Mouse (Mus musculus) intestine, postnatal 0 days (tissue): ENCODE measurements around the gene Efna4. TPM values are rescaled to one million over a fixed set of nuclear protein-coding genes. Genes with fewer than 3 reads are reported as not detected.

Experiments used
- ATAC-seq: fragments of 200-750 bp; cut with Nextera tagmentation; 2 replicates; pipeline ENCODE4 v1.8.0; 2017; ENCODE audit warnings: mild to moderate bottlenecking, moderate TSS enrichment, moderate library complexity
- H3K27ac ChIP-seq: fragments of 300-500 bp; sonication (generic); 2 replicates; pipeline ENCODE4 v1.5.1; 2014; ENCODE audit warnings: mild to moderate bottlenecking, low read depth, low read length, moderate library complexity
- H3K27me3 ChIP-seq: fragments of 300-500 bp; sonication (generic); replicated peaks from 2 replicates; pipeline ENCODE4 v1.6.1; 2014; ENCODE audit warnings: low read length, mixed read lengths; ENCODE audit not compliant: control insufficient read depth, insufficient read depth
- H3K36me3 ChIP-seq: fragments of 300-500 bp; sonication (generic); 2 replicates; pipeline ENCODE4 v1.6.1; 2014; ENCODE audit warnings: mild to moderate bottlenecking, moderate library complexity; ENCODE audit not compliant: control insufficient read depth, insufficient read depth
- H3K4me1 ChIP-seq: fragments of 300-500 bp; sonication (generic); replicated peaks from 2 replicates; pipeline ENCODE4 v1.6.1; 2014; ENCODE audit warnings: antibody characterized with exemption, low read length, mixed read lengths; ENCODE audit not compliant: control insufficient read depth, insufficient read depth
- H3K4me2 ChIP-seq: fragments of 300-500 bp; sonication (generic); replicated peaks from 2 replicates; pipeline ENCODE4 v1.6.1; 2014; ENCODE audit warnings: low read depth, mild to moderate bottlenecking, moderate library complexity
- H3K4me3 ChIP-seq: fragments of 300-500 bp; sonication (generic); 2 replicates; pipeline ENCODE4 v1.5.1; 2014; ENCODE audit warnings: low read depth, low read length
- H3K9ac ChIP-seq: fragments of 300-500 bp; sonication (generic); 2 replicates; pipeline ENCODE4 v1.6.1; 2014; ENCODE audit warnings: mild to moderate bottlenecking, low read depth, low read length
- H3K9me3 ChIP-seq: fragments of 300-500 bp; sonication (generic); 2 replicates; pipeline ENCODE4 v1.6.1; 2016; ENCODE audit warnings: mixed run types; ENCODE audit not compliant: control insufficient read depth
- CTCF ChIP-seq: sonication (generic); IDR thresholded peaks from 2 replicates; pipeline ENCODE4 v1.5.1; 2016; ENCODE audit warnings: low read depth, mild to moderate bottlenecking, control low read depth, antibody characterized with exemption, moderate library complexity
- WGBS: fragments of 180-500 bp; shearing (Covaris S2); extraction: QIAGEN DNeasy Blood & Tissue Kit; methylation state at CpG from one replicate; pipeline ENCODE4 v1.1.7; 2014; 5-methylcytosine and 5-hydroxymethylcytosine counted together
- polyA plus RNA-seq: library from polyadenylated mRNA; unstranded; fragments of >200 nt; fragmentation: Nextera tagmentation; extraction: Ambion mirVana; gene quantifications from 2 replicates; pipeline ENCODE4 v1.2.1, GENCODE M21; 2015

Efna4 gene
- polyA plus RNA-seq, 1 experiment from 2014 or later, result 5.3 TPM

GRCm38 (mm10) chr3:89364631-89365030, 26.8 kb upstream of the Efna4 start:
- no peak overlapping the region for H3K9ac ChIP-seq
- no peak overlapping the region for H3K4me3 ChIP-seq
- 74% methylated on average over 8 of the region's 8 CpGs for WGBS
- H3K9me3 ChIP-seq, result no peaks in the 10 kb centered on the region
- H3K27me3 ChIP-seq, result no peaks in the 10 kb centered on the region
- no peak overlapping the region for H3K4me2 ChIP-seq
- no peak for ATAC-seq
- no peaks in the 10 kb centered on the region for H3K36me3 ChIP-seq
- H3K27ac ChIP-seq, result no peak overlapping the region
- no peak for TF ChIP-seq CTCF
- peaks cover 3% of the 10 kb centered on the region for H3K4me1 ChIP-seq

- WGBS, result 91% methylated on average over 7 of the region's 7 CpGs
- no peak for TF ChIP-seq CTCF
- Histone ChIP-seq H3K4me1 (peaks cover 3% of the 10 kb centered on the region; the same call in 1 of the 2 replicates), H3K9me3 (no peaks in the 10 kb centered on the region), H3K4me2 (no peak within 1 kb of the TSS), H3K9ac (no peak within 1 kb of the TSS), H3K4me3 (no peak within 1 kb of the TSS), H3K27me3 (no peaks in the 10 kb centered on the region), H3K27ac (no peak within 1 kb of the TSS), H3K36me3 (no peaks in the 10 kb centered on the region)
- no peak for ATAC-seq
Measured at GRCm38 (mm10) chr3:89361675-89362074, 23.8 kb upstream of the Efna4 start, which contains the start of gene Dcst2. Gene Dcst2, plus strand, starts transcription at chr3:89361975.

GRCm38 (mm10) chr3:89360237-89360636, 22.4 kb upstream of the Efna4 start:
- 66% methylated on average over 3 of the region's 3 CpGs for WGBS
- no peak overlapping the region for H3K27ac ChIP-seq
- no peak overlapping the region for H3K4me2 ChIP-seq
- ATAC-seq, result no peak
- no peak overlapping the region for H3K4me3 ChIP-seq
- H3K4me1 ChIP-seq, result peaks cover under 1% of the 10 kb centered on the region; the same call in 1 of the 2 replicates
- H3K27me3 ChIP-seq, result no peaks in the 10 kb centered on the region
- TF ChIP-seq CTCF, result no peak
- H3K9me3 ChIP-seq, result no peaks in the 10 kb centered on the region
- H3K36me3 ChIP-seq, result no peaks in the 10 kb centered on the region
- no peak overlapping the region for H3K9ac ChIP-seq

- 44% methylated on average over 6 of the region's 6 CpGs for WGBS
- Histone ChIP-seq H3K4me3 (no peak overlapping the region), H3K4me2 (no peak overlapping the region), H3K27ac (no peak overlapping the region; the same call in 1 of the 2 replicates), H3K27me3 (no peaks in the 10 kb centered on the region), H3K9me3 (no peaks in the 10 kb centered on the region), H3K36me3 (no peaks in the 10 kb centered on the region), H3K4me1 (peaks cover 3% of the 10 kb centered on the region; the same call in 1 of the 2 replicates), H3K9ac (no peak overlapping the region)
- TF ChIP-seq CTCF, result no peak
- ATAC-seq, result no peak
Measured at GRCm38 (mm10) chr3:89359630-89360029, 21.8 kb upstream of the Efna4 start.

GRCm38 (mm10) chr3:89356029-89356428, 18.2 kb upstream of the Efna4 start:
- no peak overlapping the region for H3K4me2 ChIP-seq
- H3K4me1 ChIP-seq, result peaks cover 3% of the 10 kb centered on the region; the same call in 1 of the 2 replicates
- no peak for TF ChIP-seq CTCF
- WGBS, result 63% methylated on average over 9 of the region's 9 CpGs
- no peaks in the 10 kb centered on the region for H3K27me3 ChIP-seq
- peak overlapping the region; percentile 97 for H3K27ac ChIP-seq
- H3K4me3 ChIP-seq, result no peak overlapping the region
- no peaks in the 10 kb centered on the region for H3K9me3 ChIP-seq
- H3K9ac ChIP-seq, result no peak overlapping the region
- ATAC-seq, result no peak
- no peaks in the 10 kb centered on the region for H3K36me3 ChIP-seq

DNA sequence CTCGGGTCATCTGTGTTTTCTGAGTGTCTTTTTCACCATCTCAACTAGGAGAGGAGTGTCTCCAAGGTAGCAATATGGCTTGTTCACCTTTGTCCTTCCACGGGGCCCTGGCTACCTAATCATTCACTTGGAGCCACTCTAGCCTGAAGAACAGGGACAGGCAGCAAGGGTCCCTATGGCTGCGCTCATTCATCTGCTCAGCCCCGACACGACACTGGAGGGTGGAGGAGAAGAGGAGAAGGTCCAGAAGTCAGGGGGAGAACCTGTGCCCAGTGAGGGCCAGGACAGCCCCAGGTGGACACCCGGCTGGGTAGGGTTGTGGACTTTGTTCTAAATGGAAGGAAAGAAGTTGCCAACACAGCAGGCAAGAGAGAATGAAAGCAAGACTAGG, 17.7 kb upstream of the Efna4 start:
- Histone ChIP-seq H3K9ac (peak overlapping the region; percentile 37; the same call in 1 of the 2 replicates), H3K36me3 (no peaks in the 10 kb centered on the region), H3K27me3 (no peaks in the 10 kb centered on the region), H3K9me3 (no peaks in the 10 kb centered on the region), H3K27ac (peak overlapping the region; percentile 97), H3K4me1 (peaks cover 3% of the 10 kb centered on the region), H3K4me2 (peak overlapping the region; percentile 54), H3K4me3 (no peak overlapping the region)
- WGBS, result 41% methylated on average over 6 of the region's 6 CpGs
- ATAC-seq, result peak; percentile 72
- no peak for TF ChIP-seq CTCF
